Mouse (Mus musculus): ENCODE measurements around the gene Padi4.
A peak's percentile ranks its signal among the peaks of the same experiment; 100 is the strongest.

The Padi4 gene

DNA sequence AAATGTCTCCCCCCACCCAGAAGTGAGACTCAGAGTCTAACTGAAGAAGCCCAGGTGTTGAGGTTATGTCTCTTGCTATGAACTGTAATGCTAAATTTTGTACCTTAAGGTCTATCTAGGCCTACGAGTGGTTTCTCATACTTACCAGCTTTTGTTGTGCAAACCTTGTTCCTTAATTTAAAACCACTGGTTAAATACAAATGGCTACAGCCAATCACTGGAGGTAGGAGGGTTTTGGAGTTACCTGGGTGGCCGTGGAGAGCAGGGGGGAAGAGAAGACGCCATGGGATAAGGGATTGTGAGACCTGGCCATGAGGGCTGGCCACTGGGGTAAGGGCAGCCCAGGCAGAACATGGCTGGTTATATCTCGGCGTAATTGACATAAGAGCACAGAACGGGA is 14.2 kb upstream of the Padi4 start:
- no peak for DNase-seq (ENCODE audit: low spot score)

DNA sequence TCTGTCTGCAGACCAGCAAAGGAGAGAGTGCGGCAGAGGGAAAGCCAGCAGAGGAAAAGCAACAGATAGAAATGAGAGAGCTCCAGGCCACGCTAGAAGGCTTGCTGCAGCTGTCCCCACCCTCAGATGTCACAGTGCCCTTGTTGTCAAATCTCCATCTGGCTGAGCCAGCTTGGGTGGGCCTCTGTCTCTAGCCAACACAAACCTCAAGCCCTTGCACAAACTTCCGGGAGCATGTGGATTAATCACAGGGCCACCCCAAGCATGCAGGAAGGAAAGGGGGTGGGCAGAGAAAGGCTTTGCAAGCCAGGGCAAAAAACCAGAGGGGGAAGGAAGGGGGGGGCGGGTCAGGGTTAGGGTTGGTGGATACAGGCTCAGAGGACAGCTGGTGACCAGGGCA is 13.4 kb upstream of the Padi4 start:
- peak; percentile 45 for DNase-seq (ENCODE audit: low spot score)

- no peak for DNase-seq (ENCODE audit: low spot score)
These were observed 11.2 kb upstream of the Padi4 start for GRCm38 (mm10) chr4:140785217-140785616.

DNA sequence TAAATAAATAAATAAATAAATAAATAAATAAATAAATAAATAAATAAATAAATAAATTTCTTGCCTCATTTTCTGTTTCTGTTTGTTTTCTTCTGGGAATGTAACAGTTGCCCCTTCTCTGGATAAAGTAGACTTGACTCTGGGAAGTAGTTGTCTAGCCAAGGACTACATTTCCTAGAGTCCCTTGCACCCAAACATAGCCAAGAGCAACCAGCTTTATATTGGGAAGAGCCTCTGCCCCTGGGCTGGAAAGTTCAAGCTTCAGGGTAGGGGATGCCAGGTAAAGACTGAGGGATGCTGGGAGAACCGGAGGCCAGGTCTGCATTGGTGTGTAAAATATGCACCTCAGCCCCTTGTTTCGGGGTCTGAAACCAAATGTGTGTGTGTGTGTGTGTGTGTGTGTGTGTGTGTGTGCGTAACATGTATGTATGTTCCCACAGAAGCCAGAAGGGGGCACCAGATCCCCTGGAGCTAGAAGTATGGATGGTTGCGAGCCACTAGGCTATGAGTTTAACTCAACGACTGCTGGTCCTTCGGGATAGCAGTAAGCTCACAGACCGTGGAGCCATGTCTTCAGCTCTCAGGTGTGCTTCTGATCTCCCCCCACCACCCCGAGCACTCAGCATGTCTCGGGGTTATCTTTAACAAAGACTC is 10.4 kb upstream of the Padi4 start:
- DNase-seq (ENCODE audit: low spot score), result no peak

DNA sequence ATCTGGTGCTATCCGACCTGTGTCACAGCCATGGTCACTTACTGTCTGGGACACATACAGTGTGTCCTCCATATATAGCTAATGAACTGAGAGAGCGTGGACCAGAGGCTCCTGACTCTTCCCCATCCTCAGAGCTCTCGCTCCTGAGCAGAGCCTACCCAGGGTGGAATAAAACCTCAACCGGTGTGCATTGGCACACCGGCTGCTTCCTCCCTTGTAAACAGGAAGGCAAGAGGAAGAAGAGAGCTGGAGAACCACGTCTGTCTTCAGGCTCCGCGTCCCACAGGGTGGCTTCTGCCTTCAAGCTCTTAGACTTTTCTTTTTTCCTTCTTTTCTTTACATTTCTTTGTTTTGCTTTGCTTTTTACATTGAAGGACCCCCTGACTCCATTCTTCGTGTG is 8.8 kb upstream of the Padi4 start:
- no peak for DNase-seq (ENCODE audit: low spot score)

DNA sequence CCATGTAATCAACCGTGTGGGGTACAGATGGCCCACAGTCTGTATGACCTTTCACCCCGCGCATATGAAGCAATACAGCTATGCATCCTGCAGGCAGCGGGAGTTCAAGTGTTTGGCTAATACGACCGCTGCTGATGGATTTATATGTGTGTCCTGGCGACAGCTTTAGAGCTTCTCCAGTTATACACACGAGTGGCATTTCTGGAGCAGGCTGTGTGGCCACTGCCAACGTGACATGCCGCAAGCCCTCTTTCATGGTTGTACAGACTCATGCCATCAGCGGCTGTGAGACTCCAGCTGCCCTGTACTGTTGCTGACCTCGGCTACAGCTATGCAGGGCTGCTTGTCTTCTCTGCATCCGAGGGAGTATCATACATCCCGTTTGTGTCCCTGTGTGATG is 6.5 kb upstream of the Padi4 start:
- DNase-seq (ENCODE audit: low spot score), result no peak

DNA sequence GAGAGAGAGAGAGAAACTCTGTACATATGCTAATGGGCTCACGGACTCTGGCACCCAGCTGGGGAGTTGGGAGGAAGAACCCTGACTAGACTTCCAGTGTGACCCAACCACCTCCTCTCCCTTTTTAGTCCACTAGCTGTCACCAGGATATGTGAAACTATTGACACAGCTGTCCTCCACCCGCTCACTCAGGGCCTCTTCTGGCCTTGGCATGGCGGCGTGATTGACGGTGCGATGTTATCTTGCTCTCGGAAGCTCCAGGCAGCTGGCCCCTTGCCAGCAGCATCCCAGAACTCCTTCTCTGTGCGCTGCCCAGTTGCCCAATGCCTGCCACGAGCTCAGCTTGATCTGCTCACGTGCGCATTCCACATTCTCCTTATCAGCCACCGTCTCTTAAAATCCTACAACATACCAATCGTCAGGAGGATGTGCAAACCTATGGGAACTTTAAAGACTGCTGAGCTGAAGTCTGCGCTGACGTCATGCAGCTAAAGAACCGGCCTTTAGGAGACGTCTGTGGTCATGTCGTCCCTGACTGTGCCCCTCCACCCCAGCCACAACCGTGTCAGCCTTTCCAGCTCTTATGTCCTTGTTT is 5.9 kb upstream of the Padi4 start:
- DNase-seq (ENCODE audit: low spot score), result peak; percentile 56

DNA sequence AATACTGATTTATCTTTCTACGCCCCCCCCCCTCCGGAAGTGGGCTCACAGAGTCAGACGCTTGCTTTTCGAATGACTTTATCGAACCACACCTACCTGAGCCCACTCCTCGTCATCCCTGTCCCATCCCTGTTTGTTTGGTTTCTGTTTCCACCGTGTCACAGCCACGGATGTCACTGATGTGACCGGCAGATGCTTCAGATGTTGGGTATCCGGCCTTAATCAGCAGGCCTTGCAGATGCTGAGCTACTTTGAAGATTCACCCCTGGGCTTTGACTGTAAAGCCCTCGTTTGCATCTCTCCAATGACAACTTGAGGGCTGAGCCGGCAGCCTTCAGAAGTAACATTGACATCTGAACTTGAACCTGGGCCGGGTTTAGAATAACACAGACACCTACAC is 2.6 kb upstream of the Padi4 start:
- no peak for DNase-seq (ENCODE audit: low spot score)

DNA sequence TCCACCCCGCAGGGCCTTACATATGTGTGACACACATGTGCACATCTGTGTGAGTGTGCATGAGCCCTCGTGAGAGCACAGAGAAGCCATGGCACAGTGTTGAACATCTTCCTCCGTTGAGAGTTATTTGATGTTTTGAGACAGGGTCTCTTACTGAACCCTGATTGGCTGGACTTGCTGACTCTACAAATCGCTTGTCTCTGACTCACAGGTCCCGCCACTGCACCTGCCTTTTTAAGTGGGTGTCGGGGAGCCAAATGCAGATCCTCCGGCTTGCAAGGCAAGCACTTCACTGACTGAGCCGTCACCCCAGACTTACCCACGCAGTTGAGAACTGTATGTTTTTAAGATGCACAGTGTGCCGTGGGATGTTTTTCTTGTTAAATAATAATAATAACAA is 1.8 kb upstream of the Padi4 start:
- no peak for DNase-seq (ENCODE audit: low spot score)

- no peak for DNase-seq (ENCODE audit: low spot score)
These were observed 857 bp upstream of the Padi4 start for GRCm38 (mm10) chr4:140774893-140775292.

DNA sequence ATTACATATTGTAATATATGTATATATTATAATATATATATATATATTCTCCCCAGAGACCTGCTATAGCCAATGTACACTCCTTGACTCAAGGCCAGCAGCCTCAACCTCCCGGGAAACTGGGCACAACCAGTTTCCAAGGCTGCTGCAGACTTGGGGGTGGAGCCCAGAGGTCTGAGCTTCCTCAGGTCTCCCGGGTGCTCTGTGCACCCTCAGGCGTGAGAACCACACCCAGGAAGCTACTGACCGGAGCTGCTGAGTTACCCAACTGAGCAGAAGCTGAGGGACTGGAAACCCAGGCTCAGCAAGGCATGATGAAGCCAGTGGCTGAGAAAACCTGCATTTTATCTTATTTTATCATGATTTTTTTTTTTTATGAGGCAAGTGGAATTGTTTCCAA is 2.9 kb downstream of the Padi4 start:
- DNase-seq (ENCODE audit: low spot score), result peak; percentile 59

DNA sequence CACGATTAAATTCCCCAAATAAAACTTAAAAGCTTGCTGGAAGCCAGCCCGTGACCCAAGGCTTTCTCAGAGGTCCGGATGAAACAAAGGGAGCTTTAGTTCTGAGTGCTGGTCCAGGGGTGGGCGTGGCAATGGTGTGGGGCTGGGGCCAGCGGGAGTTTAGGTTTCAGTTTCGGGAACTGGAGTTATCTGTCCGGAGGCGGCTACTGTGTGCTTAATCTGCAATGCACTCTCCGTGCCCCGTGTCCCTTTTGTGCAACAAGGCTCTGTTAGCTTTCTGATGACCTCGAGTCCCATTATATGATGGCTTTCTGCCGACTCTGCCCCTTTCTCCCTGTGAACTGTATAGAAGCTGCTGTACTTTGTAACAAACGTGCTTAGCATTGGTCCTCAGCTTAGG is 3.6 kb downstream of the Padi4 start:
- DNase-seq (ENCODE audit: low spot score), result peak; percentile 63

DNA sequence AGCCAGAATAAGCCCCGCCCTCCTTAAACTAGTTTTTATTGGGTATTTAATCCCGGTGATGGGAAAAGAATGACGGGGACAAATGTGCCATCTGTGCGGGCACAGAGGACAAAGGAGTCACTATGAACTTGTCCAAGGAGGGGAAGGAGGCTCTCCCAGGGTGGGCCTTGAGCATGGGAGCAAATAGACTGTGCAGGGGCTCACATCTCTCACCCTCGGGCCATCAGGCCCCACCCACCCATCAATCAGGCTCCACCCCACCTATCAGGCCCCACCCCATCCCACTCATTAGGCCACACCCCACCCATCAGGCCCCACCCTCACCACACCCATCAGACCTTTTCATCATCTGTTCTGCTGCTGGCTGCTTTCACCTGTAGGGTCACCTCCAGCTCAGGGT is 5.1 kb downstream of the Padi4 start:
- DNase-seq (ENCODE audit: low spot score), result no peak

DNA sequence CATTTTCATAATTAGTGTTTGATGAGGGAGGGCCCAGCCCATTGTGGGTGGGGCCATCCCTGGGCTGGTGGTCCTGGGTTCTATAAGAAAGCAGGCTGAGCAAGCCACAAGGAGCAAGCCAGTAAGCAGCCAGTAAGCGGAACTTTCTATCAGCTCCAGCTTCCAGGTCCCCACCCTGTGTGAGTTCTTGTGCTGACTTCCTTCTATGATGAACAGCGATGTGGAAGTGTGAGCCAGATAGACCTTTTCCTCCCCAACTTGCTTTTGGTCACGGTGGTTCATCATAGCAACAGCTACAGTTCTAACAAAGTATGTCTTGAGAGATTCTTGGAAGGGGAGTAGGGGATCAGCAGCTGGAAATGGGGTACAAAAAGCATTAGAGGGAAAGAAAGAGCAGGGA is 8.1 kb downstream of the Padi4 start:
- no peak for DNase-seq (ENCODE audit: low spot score)

- DNase-seq (ENCODE audit: low spot score), result peak; percentile 63
These were observed 10.9 kb downstream of the Padi4 start for GRCm38 (mm10) chr4:140763158-140763557.

GRCm38 (mm10) chr4:140761601-140762000 is 12.4 kb downstream of the Padi4 start:
- DNase-seq (ENCODE audit: low spot score), result no peak

GRCm38 (mm10) chr4:140755811-140756210 is 18.2 kb downstream of the Padi4 start:
- no peak for DNase-seq (ENCODE audit: low spot score)

GRCm38 (mm10) chr4:140753366-140753765 is 20.7 kb downstream of the Padi4 start:
- no peak for DNase-seq (ENCODE audit: low spot score)

GRCm38 (mm10) chr4:140750328-140750727 is 23.7 kb downstream of the Padi4 start:
- peak; percentile 16 for DNase-seq (ENCODE audit: low spot score)

DNA sequence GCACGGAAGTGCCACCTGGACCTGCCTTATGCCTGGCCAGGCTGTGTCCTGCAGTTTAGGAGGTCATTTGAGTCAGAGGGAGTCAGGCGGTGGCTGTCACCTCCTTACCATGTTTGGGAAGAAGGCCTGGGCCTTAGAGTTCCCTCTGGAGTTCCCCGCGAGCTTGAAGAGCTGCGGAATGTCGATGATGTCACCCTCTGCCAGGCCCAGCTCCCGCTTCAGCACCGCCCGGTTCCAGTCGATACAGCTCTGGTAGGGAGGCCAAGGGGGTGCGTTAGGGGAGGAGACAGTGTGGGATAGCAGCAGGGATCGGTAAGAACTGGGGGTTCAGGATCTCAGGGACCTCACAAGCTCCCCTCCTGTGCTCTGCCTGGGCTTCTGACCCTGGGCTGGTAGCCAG is 26.1 kb downstream of the Padi4 start:
- no peak for DNase-seq (ENCODE audit: low spot score)

- peak; percentile 48 for DNase-seq (ENCODE audit: low spot score)
These were observed 29.4 kb downstream of the Padi4 start for GRCm38 (mm10) chr4:140744654-140745053.

DNA sequence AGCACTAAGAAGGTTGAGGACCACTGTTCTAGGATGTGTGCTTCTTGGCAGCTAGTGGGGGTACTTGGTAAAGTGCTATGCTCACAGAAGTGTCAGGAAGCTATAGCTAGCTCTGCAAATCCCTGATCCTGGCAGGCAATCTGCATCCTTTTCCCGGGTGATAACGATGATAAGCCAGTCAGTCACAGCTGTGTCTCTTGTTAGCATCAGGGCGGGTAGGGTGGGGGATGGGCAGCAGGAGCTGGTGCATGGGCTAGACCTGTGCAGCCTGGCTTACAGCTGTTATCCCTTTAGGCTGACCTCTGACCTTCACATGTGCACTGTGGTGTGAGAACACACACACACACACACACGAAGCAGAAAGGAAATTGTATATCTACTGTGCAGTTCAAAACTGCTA is 30.9 kb downstream of the Padi4 start:
- no peak for DNase-seq (ENCODE audit: low spot score)

GRCm38 (mm10) chr4:140742543-140742942 is 31.5 kb downstream of the Padi4 start, which contains the start of gene Padi6:
Gene Padi6, minus strand, starts transcription at chr4:140742643.
- DNase-seq (ENCODE audit: low spot score), result no peak

DNA sequence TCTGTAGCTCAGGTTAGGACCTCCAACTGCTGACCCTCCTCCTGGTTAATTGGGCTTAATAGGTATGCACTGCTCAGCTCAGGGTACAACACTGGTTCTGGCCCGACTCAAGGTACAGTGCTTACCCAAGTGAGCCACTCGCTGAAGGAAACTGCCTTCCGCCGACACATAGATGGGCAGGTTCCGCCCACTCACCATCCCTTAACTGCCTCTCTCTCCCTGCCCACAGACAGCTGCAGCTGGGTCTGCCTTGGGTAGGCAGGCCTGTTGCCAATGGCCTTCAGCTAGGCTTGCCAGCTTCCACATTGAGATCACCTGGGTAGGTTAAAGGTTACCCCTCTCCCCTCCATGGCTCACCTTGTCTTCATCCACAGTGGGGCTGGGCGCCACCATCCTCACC is 32.6 kb downstream of the Padi4 start:
- no peak for DNase-seq (ENCODE audit: low spot score)
